Mouse (Mus musculus) testis, postnatal 10 days (tissue): ENCODE measurements at regions not wholly inside any gene's neighbourhood (a gene's known extent, or its start where the extent isn't known, plus 50 kb on each side); places are given as distances from the start of the nearest gene placed in this dataset.
"Not testable (repeated sequence)": the region's sequence is repeated elsewhere in the genome, so short reads cannot be mapped to it uniquely, and the experiment has no call there.

Experiments used
- DNase-seq: peaks from one replicate; pipeline ENCODE4 v3.0.0; 2021; ENCODE audit warnings: low spot score

DNA sequence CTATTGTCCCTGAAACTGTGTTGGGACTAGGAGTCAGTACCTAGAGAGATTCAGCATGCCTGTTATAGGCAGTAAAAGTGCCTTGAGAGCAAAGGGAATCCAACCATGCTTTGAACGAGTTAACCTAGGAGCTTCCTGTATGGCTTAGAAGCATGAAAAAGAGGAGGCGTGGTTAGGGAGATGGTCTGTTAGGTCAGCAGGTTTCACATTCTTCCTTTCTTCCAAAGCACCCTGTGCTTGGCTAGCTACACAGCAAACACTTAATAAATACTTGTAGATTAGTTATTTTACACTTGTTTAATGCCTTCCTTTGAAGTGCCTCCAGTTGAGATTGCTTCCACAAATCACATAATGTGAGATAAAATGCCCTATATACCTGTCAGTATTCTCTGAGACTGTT lies 284.9 kb upstream of the Adgra3 start:
- no peak for DNase-seq

DNA sequence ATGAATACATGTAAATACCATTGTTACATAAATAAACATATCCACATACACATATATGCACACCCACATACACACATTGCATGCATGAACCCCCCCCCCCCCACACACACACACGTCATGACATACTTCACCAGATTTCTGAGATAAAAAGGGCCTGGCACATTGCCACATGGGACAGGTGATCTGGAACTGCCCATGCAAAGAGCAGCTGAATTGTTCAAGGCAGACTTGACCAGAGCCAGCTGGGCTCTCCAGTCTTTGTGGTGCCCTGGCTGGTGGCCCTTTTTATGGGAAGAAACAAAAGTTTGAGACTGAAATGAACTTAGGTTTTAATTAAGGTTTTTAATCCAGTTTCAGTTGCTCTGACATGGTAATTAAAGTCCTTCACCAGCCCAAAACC lies 250.7 kb upstream of the Adgra3 start:
- no peak for DNase-seq

DNA sequence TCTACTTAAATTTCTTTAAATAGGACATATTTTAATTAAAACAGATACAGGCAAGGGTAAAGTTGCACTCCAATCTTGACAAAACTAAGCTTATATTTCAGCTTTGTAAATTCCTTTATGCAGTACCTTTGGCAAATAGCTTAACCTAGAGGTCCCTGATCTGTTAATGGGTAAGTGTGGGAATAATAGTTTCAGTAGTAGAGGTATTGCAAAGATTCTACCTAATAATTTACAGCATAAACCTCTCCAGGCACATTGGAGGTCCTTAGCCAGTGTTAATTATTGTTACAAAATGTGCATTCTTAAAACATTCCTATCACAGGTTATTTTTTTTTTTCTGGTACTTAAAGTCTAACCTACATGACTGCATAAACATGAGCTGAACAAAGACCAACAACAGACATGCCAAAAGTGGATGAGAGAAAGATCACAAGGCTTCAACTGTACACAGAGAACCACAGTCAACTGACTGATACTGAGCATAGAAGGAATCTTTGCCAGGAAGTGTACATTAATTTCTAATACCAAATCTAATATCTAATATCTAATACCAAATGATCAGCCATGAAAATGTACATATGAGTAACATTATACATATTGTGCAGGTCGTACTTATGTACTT lies 245.2 kb upstream of the Adgra3 start:
- DNase-seq, result no peak

DNA sequence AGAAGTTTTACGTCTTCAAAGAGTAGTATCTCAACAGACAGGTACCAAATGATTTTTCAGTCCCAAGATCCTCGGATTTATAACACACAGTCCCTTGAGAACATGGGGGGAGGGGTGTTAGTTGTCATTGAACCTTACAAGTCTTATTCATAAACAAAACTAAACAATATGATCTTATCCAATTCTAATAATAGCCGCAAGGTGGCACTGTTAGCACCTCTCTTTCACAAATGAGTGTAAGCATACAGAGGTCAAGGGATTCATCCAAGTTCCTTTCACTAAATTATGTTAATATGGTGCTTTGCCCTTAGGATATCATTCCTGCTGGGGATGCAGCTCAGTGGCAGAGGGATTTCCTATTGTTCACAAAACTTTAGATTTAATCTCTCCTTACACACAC lies 235.0 kb upstream of the Adgra3 start:
- no peak for DNase-seq

DNA sequence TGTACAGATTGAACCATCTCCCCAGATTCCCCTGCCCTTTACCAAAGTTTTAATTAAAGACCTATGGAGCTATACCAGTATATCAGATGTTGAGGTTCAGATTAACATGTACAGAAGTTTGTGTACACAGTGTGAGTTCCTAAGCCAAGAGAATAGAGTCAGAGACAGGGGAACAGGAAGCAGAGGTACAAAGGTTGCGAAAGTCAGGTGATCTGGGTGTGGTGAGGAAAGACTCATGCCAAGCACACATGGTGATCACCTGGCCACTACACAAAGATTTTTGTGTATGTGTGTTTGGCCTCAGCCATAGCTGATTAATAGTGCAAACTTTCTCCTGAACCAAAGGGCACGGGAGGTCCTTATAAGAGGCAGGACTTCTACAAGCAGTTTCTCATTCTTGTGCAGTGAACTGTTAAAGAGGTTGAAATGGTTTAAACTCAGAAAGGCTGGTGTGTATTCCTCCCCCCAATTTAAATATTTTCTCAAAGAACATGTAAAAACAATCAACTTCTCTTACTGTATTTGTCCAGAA lies 232.1 kb upstream of the Adgra3 start:
- DNase-seq, result no peak

DNA sequence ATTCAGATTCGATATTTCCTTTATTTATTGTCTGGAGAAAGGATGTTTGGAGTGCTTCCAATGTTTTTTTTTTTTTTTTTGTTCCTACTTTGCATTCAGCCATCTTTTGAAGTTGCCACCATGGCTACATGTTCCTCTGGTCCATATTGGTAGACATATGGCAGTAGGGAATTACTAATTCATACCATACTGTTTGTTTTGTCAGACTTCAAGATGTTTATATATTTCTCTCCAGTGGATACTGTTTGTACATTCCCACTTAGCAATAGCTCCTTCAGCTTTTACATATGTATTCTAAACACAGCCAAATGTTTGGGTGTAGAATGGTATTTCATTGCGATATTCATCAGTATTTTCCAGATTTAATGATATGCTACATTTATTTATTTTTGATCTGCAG lies 201.6 kb upstream of the Adgra3 start:
- DNase-seq, result no peak

DNA sequence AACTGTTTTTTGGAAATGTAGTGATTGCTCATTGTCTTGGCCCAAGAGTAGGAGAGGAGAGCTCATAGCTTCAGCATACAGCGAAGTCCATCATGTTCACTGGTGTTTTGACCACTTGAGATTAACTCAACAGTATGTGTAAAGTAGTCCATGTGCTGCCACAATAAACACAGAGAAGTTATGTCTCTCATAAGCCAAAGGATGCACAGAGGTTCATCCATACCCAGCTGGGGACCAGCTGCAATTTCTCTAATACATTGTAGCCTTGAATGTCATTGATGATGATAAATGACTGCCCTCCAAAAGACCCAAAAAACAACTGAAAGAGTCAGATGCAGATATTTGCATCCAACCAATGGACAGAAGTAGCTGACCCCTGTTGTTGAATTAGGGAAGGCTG lies 199.2 kb upstream of the Adgra3 start:
- no peak for DNase-seq

DNA sequence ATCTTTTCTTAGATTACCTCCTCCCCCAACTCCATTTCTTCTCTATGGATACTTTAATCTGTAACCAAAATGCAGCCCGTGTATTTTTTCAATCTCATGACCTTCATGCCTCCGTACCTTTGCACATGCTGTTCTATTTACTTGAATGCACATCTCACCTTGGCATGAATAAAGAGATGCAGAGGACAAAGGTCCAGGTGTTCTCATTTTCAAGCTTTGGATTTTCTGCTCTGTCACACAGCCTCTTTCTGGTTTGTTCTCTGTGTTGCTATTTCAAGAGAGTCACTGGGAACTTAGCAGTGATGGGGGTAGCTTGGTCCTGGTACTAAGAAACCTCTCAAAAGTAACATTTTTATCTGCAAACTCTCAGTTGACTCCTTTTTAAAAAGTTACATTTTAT lies 175.3 kb upstream of the Adgra3 start:
- no peak for DNase-seq

DNA sequence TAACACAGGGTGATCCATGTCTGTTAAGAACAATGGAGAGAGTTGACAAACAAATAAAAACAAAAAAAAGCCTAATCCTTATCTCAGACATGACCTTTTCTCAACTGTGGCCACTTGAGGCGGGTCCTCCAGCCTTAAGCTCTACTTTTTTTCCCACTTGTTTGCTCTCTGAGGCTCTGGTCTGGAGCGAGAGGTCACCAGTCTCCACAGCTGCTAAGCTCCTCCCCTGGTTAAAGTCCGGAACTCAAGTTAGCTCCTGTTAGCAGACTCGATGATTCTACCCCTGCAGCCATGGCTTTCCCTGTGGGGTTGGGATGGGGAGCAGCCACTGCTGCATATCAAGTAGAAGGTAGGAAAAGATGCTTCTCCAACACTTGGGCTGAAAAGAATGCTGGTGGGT lies 158.2 kb upstream of the Adgra3 start:
- DNase-seq, result no peak

DNA sequence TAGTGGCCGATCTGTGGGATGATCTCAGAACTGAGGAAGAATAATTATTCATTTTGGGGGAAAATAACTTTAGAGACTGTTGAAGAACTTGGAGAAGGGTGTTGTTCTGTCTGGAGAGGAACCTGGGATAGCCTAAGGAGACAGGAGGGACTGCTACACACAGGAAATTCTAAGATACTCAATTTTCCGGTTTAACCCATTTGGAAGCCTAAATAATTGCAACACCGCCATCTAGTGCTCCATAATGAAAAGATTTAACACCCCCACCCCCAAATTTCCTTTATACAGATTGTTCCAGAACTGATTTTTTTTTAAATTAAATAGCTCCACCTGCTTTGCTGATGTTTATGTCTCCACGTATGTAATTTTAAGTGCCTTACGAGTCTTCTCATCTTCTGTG lies 157.2 kb upstream of the Adgra3 start:
- no peak for DNase-seq

DNA sequence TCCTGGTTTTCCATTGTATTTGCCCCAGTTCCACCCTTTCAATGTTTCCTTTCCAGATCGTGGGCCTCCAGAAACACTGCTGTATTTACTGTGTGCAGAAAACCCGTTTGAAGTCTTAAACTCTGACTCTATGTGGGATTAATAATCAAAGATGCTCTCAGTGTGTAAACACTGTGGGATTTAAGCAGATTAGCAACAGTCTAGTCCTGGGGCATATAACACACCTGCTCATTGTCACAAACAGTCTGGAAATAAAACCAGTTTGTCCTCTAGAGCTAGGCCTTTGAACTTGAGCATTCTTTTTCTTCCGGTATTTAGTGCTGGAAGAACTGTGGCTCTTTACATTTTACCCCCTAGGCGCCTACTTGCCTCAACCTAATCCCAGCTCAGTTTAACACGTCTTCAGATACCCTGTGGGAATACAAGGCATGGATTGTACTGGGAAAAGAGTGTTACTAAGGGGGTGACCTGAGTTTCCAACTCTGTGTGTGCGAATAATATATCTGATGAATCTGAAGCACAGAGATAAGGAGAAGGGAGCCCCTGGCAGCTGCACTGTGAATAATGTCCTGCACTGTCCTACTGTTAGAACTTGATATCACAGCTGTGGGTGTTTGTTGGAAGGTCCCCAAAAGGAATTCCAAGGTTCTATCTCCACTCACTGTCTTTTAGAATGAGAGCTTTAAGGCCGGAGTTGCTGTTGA lies 143.7 kb upstream of the Adgra3 start:
- no peak for DNase-seq

DNA sequence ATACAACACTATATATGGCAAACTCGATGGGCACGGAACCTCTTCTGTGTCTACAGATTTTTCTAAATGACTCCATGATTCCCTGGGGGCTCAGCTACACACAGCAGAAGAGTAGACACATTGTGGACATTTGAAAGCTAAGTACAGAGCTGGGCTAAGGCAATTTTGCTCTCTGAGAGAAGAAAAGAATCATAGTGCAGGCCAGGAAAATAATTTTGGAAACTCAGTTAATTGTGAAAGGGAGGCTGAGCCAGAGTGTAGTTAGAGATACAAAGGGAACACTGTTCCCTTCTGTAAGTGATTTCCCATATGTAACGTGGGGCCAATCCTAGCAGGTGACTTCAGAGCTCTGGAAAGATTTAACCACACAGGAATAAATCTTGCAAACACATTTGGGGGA lies 137.6 kb upstream of the Adgra3 start:
- DNase-seq, result no peak

DNA sequence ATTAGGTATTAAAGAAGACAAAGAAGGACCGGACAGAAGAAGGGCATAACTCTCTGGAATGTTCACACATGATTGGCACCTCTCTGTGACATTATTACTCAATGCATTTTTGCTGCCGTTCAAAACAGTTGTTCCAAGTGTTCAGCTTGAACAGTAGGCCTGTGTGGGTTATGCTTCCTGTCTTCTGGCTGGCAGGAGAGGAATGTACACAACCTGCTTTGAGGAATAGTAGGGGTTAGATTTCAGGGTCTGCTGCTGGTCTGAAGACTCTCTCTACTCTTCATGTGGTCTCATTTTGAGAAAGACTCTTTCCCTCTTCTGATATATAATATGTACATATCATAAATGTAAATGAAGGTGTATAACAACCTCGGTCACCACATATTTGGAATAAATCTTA lies 137.2 kb upstream of the Adgra3 start:
- DNase-seq, result no peak

DNA sequence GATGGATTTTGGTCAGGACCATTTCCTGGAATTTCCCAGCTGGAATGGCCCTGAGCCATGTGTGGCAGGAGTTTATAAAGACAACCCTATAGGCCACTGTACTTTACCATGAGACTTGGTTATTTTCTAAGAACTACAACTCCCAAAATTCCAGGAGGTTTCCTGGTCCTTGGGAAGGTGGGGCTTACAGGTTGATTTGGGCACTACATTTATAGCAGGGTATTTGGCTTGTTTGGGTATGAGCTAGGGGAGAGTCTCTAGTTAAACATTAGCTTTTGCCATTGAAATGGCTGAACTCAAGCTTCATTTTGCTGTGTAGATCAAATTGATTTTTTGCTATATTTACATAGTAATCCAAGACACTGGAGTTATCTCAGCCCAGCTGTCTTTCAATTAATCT lies 130.6 kb upstream of the Adgra3 start:
- DNase-seq, result no peak

DNA sequence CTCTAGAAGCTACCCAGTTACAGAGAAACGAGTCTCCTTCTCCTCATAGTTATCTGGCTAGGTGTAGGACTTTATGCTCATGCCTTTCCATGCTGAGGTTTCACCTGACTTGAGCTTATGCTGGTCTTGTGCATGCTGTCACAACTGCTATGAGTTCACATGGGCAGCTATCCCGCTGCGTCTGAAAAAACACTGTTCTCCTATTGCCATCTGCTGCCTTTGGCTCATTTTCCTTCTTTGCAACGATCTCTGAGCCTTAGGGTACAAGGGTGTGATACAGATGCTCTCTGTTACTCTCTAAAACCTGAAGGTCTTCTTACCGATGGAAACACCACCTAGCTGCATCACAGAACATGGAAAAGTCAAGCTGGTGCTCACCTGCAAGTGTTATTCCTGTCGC lies 123.9 kb upstream of the Adgra3 start:
- DNase-seq, result no peak

DNA sequence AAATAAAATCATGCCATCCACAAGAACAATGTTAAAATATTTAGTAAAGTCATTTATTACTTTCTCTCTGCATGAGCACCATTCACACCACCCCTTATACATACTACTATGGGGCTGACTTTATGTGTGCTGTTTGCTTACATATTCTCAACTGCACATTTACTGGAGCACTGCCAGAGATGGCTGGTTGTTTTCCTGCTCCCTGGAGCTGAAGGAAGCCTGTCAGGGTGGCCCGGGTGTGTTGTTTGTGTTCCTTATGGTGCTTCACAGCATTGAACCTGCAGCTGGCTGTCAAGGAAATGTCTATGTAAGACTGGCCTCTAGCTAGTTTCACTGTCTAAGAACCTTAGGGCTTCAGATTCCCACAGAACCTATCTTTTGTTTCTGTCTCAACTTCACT lies 97.8 kb upstream of the Adgra3 start:
- no peak for DNase-seq

DNA sequence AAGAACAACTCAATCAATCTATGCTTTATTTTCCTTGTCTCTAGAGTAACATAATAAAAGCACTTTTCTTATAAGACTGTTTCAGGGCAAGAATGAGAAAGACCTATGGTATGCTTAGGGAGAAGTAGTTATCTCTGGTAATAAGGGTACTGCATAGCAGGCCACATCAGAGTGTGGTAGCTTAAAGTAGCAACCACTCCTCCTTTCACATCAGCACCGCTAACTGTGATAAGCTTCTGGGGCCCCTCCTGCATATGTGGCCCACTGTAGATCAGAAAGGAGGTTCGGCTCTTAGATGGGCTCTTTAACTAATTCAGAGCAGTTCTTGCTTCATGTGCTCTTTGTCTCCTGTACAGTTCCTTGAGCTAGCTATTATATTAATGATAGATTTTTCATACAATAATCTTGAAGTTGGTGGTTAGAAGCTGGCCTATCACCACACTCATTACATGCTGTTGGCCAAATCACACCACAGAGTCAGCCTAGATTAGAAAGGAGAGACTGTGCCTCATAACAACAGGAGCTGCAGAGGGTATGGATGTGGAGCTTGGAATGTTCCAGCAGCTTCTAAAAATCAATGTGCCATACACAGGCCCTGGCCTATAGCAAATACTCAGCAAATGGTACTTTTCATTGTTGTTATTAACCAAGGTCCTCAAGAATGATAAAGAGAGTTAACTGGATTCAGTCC lies 96.5 kb upstream of the Adgra3 start:
- not testable (repeated sequence) for DNase-seq

DNA sequence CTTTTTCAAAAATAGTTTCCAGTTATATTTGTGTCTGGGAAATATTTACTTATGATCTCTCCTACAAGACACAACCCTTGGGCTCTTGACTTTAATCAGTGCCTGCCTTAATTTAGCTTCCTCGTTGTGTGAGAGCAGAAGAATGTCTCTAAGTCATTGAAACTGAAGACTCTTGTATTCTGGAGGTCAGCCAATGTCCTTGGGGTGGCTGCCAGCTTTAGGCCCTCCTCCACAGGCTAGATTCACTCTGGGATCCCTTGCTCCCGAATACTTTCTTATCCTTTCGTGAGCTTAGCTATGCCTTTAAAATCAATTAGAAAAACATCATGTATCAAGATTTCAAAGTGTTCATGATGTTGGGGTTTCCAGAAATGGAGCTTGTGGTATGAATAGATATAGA lies 88.1 kb upstream of the Adgra3 start:
- peak; percentile 82 for DNase-seq

DNA sequence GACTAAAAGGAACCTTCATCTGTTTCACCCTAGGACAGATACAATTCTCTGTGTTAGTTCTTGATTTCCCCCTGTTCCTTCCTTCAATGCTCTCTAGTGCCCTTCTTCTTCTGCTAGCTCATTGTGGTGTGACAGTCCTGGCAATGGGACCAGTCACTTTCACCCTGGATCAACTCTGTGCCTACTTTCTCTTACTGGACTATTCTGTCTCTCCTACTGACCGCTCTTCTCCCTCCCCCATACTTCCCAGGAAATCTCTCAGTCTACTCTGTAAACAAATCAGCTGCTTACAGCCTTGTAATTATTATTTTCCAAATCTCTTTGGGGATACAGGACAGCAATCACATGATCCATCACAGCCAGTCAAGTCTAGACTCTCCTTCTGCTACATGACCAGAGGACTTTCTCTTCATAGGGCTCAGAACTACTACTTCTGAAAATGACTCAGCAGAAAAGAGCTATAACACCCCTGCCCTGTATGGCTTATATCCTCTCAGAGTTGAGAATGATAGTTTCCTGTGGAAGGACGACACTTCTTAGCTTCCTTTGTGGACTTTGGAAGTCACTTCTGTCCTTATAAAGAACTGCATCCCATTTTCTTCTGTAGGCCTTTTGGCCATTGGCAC lies 86.8 kb upstream of the Adgra3 start:
- DNase-seq, result no peak

DNA sequence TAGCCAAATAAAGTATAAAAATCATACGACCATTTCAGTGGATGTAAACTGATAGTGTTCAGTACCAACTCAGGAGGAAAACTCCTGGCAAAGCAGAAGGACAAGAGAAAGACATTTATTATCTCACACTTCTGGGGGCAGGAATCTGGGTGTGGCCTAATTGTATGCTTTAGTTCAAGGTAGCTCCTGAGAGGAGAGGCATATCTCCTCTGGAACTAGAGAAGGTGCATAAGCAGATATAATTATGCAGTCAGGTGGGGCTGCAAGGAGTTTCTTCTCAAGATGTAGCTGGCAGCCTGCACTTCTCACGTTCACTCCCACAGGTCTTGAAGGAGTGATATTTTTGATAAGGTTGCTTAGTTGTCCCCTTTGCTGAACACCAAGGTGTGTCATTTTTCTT lies 71.4 kb upstream of the Adgra3 start:
- no peak for DNase-seq

DNA sequence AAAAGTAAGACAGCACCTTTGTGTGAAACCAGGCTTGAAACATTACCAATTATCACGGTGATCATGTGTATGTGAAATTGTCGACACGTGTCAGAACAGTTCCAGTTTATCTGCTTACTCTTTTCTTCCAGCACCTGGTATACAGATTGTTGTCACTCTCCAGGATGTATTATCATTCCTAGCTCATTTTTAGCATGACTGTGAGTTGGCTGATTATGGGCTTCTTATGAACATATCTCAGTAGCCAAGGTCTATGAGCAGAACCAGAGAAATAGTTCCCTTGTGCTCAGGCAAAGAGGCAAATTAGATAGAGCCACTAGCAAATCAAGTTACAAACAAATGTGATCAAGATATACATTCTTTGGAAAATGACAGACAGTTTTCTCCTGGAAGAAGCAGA lies 70.2 kb upstream of the Adgra3 start:
- no peak for DNase-seq

DNA sequence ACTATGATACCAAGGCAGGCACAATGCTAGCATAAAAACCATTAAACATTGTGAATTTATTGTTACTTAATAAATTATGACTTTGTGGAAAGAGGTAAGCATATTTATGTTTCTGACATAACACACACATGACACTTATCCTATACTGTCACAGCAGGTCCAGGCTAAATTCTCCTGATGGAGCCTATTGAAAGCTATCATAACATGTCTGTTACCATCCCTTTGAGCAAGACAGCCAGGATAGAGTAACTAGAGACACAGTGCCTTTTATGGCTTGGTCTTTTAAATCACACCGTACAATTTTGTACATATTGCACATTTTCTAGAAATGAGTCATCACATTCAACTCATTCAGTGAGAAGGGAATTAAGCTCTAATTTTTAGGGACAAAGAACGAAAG lies 67.8 kb upstream of the Adgra3 start:
- DNase-seq, result no peak

DNA sequence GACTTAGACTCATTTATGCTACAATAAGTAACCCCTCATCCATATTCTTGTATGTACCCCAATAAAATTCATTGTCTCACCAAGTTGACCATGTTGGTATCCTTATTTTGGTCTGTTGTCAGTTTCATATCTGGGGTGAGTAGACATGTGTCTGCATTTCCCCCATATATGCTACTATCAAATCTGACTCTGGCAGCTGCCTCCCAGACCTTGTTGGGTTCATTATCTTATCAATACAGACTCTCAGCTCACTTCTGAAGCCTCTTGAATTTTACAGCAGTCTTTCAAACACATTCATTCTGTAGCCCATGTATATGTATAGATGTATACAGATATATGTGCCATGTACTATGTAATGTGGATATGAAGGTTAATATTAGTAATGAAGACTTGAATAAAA lies 67.4 kb upstream of the Adgra3 start:
- no peak for DNase-seq
